Mouse (Mus musculus) CH12.LX (cell line): ENCODE results near the gene Znrd1. TPM values are rescaled to one million over a fixed set of nuclear protein-coding genes. Genes with fewer than 3 reads are reported as not detected.

Experiments used
- DNase-seq: peaks from one replicate; pipeline ENCODE4 v3.0.0-alpha.2; 2013; ENCODE audit errors: extremely low read depth
- H3K27ac ChIP-seq: 2 replicates; pipeline ENCODE4 v1.5.1; 2012; ENCODE audit warnings: low read depth, mild to moderate bottlenecking, control low read depth, moderate library complexity; ENCODE audit not compliant: insufficient read depth
- H3K27me3 ChIP-seq: replicated peaks from 2 replicates; pipeline ENCODE3; 2012; ENCODE audit warnings: inconsistent platforms
- H3K36me3 ChIP-seq, 2 experiments: replicated peaks in 1 of 2; 2 replicates each; pipeline versions ENCODE3 to v1.6.1; 2012; ENCODE audit warnings: inconsistent platforms in 1 of 2, low read length in 1 of 2, mild to moderate bottlenecking in 1 of 2, mixed read lengths in 1 of 2, moderate library complexity in 1 of 2; ENCODE audit not compliant: control insufficient read depth in 1 of 2, insufficient read depth in 1 of 2
- H3K4me1 ChIP-seq, 2 experiments: 2 replicates each; pipeline ENCODE4 v1.6.1; 2012; ENCODE audit warnings: inconsistent platforms in 1 of 2, moderate library complexity in 1 of 2; ENCODE audit not compliant: insufficient read depth in 2 of 2, control insufficient read depth in 1 of 2
- H3K4me2 ChIP-seq: 2 replicates; pipeline ENCODE4 v1.6.1; 2012; ENCODE audit warnings: low read depth, mild to moderate bottlenecking, control low read depth; ENCODE audit not compliant: poor library complexity, insufficient read depth, severe bottlenecking
- H3K4me3 ChIP-seq, 3 experiments: fragments of 150-350 bp in 1 of 3; sonication (generic) in 1 of 3; replicated peaks in 1 of 3; 2 replicates each; pipeline versions ENCODE3 to v1.5.1; 2011 to 2012; ENCODE audit warnings: low read depth in 2 of 3, low read length in 2 of 3, mild to moderate bottlenecking in 2 of 3, moderate library complexity in 2 of 3, control low read depth in 1 of 3, improper control_type of control experiment in 1 of 3, inconsistent platforms in 1 of 3, mixed read lengths in 1 of 3; ENCODE audit not compliant: poor library complexity in 1 of 3
- H3K79me2 ChIP-seq: replicated peaks from 2 replicates; pipeline ENCODE4 v1.6.1; 2012; ENCODE audit warnings: mild to moderate bottlenecking, moderate library complexity; ENCODE audit not compliant: control insufficient read depth, poor library complexity, insufficient read depth, severe bottlenecking; ENCODE audit errors: extremely low read depth
- H3K9ac ChIP-seq: 2 replicates; pipeline ENCODE4 v1.6.1; 2012; ENCODE audit warnings: low read depth, mild to moderate bottlenecking, control low read depth, moderate library complexity; ENCODE audit not compliant: insufficient read depth
- H3K9me3 ChIP-seq: replicated peaks from 2 replicates; pipeline ENCODE3; 2012; ENCODE audit warnings: low read length, inconsistent platforms, mixed read lengths
- CHD1 ChIP-seq: IDR thresholded peaks from 2 replicates; pipeline ENCODE4 v1.6.1; 2012; ENCODE audit warnings: low read depth, low read length, improper control_type of control experiment, inconsistent platforms
- ELF1 ChIP-seq: IDR thresholded peaks from 2 replicates; pipeline ENCODE4 v1.6.1; 2014; ENCODE audit warnings: low read depth, mild to moderate bottlenecking, inconsistent platforms, low read length, improper control_type of control experiment
- EP300 ChIP-seq: IDR thresholded peaks from 2 replicates; pipeline ENCODE4 v1.6.1; 2011; ENCODE audit warnings: low read length, improper control_type of control experiment
- IRF4 ChIP-seq: IDR thresholded peaks from 2 replicates; pipeline ENCODE4 v1.6.1; 2014; ENCODE audit warnings: low read depth, mild to moderate bottlenecking, inconsistent platforms, low read length, improper control_type of control experiment
- MAX ChIP-seq: IDR thresholded peaks from 2 replicates; pipeline ENCODE4 v1.6.1; 2011; ENCODE audit warnings: low read length, improper control_type of control experiment
- MEF2A ChIP-seq: IDR thresholded peaks from 2 replicates; pipeline ENCODE4 v1.6.1; 2014; ENCODE audit warnings: low read depth, mild to moderate bottlenecking, inconsistent platforms, low read length, improper control_type of control experiment, borderline replicate concordance
- NELFE ChIP-seq: IDR thresholded peaks from 2 replicates; pipeline ENCODE4 v1.6.1; 2011; ENCODE audit warnings: low read depth, low read length, improper control_type of control experiment
- POLR2A ChIP-seq: IDR thresholded peaks from 2 replicates; pipeline ENCODE4 v1.6.1; 2011; ENCODE audit warnings: low read depth, mild to moderate bottlenecking, improper control_type of control experiment, low read length
- POLR2AphosphoS2 ChIP-seq: IDR thresholded peaks from 2 replicates; pipeline ENCODE4 v1.6.1; 2011; ENCODE audit warnings: low read depth, low read length, improper control_type of control experiment
- RAD21 ChIP-seq: IDR thresholded peaks from 2 replicates; pipeline ENCODE4 v1.6.1; 2011; ENCODE audit warnings: low read depth, mild to moderate bottlenecking, low read length, improper control_type of control experiment, moderate library complexity
- TCF12 ChIP-seq: IDR thresholded peaks from 2 replicates; pipeline ENCODE4 v1.6.1; 2014; ENCODE audit warnings: low read depth, mild to moderate bottlenecking, inconsistent platforms, low read length, improper control_type of control experiment
- ZNF384 ChIP-seq: IDR thresholded peaks from 2 replicates; pipeline ENCODE4 v1.6.1; 2012; ENCODE audit warnings: low read depth, low read length, improper control_type of control experiment, inconsistent platforms
- dilution Hi-C: fragments of 300-500 bp; cut with MboI; formaldehyde crosslinking; loops from 2 replicates; pipeline ENCODE4 v1.14.3; 2020; ENCODE audit warnings: low sequenced_read_pairs; ENCODE audit not compliant: extremely low pct_unique_long_range_greater_than_20kb, extremely low pct_ligation_motif_present
- in situ Hi-C: fragments of 300-500 bp; cut with MboI; formaldehyde crosslinking; loops from 3 replicates; pipeline ENCODE4 v1.14.3; 2019; ENCODE audit warnings: low sequenced_read_pairs, low pct_ligation_motif_present, low pct_unique_long_range_greater_than_20kb, mixed read lengths
- polyA plus RNA-seq: library from polyadenylated mRNA; unstranded; fragments of >175 nt; gene quantifications from 2 replicates; pipeline ENCODE4 v1.2.1, GENCODE M21; 2012; ENCODE audit warnings: low read depth; ENCODE audit not compliant: insufficient read length
- total RNA-seq, 2 experiments: library from RNA; depleted of rRNA; stranded (reverse); fragments of 300-350 nt in 1 of 2; fragments of >200 nt in 1 of 2; gene quantifications; 2 replicates each; pipeline ENCODE4 v1.2.3; 2012 to 2014

Gene Znrd1
- total and polyA plus RNA-seq, 3 experiments, result 66.8 to 98.1 (median 66.9) TPM

- in situ Hi-C loops (no loop called here), dilution Hi-C loops (no loop called here)
- Histone ChIP-seq H3K36me3 (peaks cover 10 to 26% of the 10 kb centered on the region in 2 experiments), H3K79me2 (peaks cover 16% of the 10 kb centered on the region), H3K4me2 (peak overlapping the region; percentile 93), H3K4me1 (peaks cover 5 to 22% of the 10 kb centered on the region in 2 experiments; a peak in 3 of 4 replicates), H3K27ac (no peak overlapping the region), H3K4me3 (peak overlapping the region; percentile 81 to 96 (median 94)), H3K9me3 (no peaks in the 10 kb centered on the region), H3K9ac (peak overlapping the region; percentile 88), H3K27me3 (no peaks in the 10 kb centered on the region)
- DNase-seq, result no peak
- TF ChIP-seq ZNF384 (no peak), RAD21 (no peak), POLR2A (no peak), IRF4 (no peak), CHD1 (no peak), MAX (no peak), ELF1 (no peak), NELFE (no peak; the same call in 1 of the 2 replicates), EP300 (no peak)
Observed at GRCm38 (mm10) chr17:36958884-36959283, 525 bp upstream of the Znrd1 start.

DNA sequence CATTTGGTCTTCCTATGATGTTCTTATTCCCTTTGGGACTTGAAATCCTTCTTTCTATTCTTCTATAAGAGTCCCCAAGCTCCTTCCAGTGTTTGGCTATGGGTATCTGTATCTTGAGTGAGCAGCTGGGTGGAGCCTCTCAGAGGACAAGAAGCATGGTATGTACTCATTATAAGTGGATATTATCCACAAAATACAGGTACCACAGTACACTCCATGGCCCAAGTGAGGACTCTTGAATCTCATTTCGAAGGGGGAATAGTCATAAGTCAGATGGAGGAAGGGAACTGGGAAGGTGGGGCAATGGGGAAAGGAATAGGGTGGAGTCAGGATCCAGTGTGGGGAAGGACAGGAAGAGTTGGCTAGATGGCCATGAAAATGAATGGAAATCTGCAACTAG lies 5.3 kb downstream of the Znrd1 start:
- H3K9me3 ChIP-seq, result no peaks in the 10 kb centered on the region
- no peaks in the 10 kb centered on the region for H3K27me3 ChIP-seq
- H3K4me3 ChIP-seq, result no peak overlapping the region
- H3K4me2 ChIP-seq, result no peak overlapping the region
- peaks cover 33% of the 10 kb centered on the region for H3K79me2 ChIP-seq
- dilution Hi-C loops, result no loop called here
- H3K27ac ChIP-seq, result no peak overlapping the region
- H3K4me1 ChIP-seq, result peaks cover 0 to 18% of the 10 kb centered on the region in 2 experiments; a peak in 2 of 4 replicates
- H3K36me3 ChIP-seq, result peaks cover 26 to 58% of the 10 kb centered on the region in 2 experiments
- no peak for DNase-seq
- no peak overlapping the region for H3K9ac ChIP-seq
- TF ChIP-seq MEF2A (no peak), POLR2AphosphoS2 (0 out of 2 replicates have a peak, but pooled peaks have one; percentile 27)
- TF ChIP-seq, all 38 proteins: peak for 1
- in situ Hi-C loops, result no loop called here

GRCm38 (mm10) chr17:36952631-36953030 lies 5.7 kb downstream of the Znrd1 start:
- in situ Hi-C loops (no loop called here), dilution Hi-C loops (no loop called here)
- Histone ChIP-seq H3K36me3 (peaks cover 26 to 62% of the 10 kb centered on the region in 2 experiments), H3K4me2 (no peak overlapping the region), H3K9me3 (no peaks in the 10 kb centered on the region), H3K79me2 (peaks cover 29% of the 10 kb centered on the region), H3K4me1 (peaks cover 0 to 17% of the 10 kb centered on the region in 2 experiments; a peak in 2 of 4 replicates), H3K27me3 (no peaks in the 10 kb centered on the region), H3K9ac (no peak overlapping the region), H3K4me3 (no peak overlapping the region), H3K27ac (no peak overlapping the region)
- TF ChIP-seq POLR2AphosphoS2 (0 out of 2 replicates have a peak, but pooled peaks have one; percentile 20), TCF12 (no peak)
- no peak for DNase-seq
